Mouse (Mus musculus) heart, adult 2 months (tissue): ENCODE measurements around the gene A730049H05Rik.

Source experiments
- CTCF ChIP-seq: fragments of 200-600 bp; IDR thresholded peaks from 2 replicates; pipeline ENCODE4 v1.8.1; 2022; ENCODE audit warnings: antibody characterized with exemption, mild to moderate bottlenecking, moderate library complexity
- EP300 ChIP-seq: fragments of 200-500 bp; IDR thresholded peaks from 2 replicates; pipeline ENCODE4 v1.6.1; 2011; ENCODE audit warnings: low read depth, low read length, control low read depth; ENCODE audit not compliant: insufficient read depth
- POLR2A ChIP-seq: fragments of 200-500 bp; IDR thresholded peaks from 2 replicates; pipeline ENCODE4 v1.6.1; 2011; ENCODE audit warnings: mild to moderate bottlenecking, low read depth, low read length, control low read depth; ENCODE audit not compliant: insufficient read depth

GRCm38 (mm10) chr6:92891535-92891934, 75.3 kb downstream of the A730049H05Rik start:
- no peak for TF ChIP-seq CTCF
- no peak for TF ChIP-seq POLR2A
- TF ChIP-seq EP300 = no peak
